Mouse (Mus musculus): ENCODE results near the gene Fxr1.

DNA sequence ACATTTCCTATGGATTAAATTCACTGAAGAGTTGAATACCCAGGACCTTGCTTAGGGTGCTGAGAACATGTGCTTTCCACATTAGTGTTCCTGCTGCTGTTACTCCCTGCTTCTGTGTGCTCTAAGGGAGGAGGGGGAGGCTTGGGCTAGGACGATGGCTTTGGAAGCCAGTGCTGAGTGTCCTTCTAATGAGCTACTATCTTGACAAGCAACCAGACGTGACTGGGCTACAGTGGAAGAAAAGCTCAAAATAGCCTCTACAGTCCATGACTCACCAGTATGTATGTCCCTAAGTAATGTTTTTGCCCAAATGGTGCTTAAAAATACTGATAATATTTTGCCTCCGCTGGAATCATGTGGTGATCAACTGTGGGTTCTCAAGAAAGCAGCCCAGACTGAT lies 87.9 kb downstream of the Fxr1 start:
- TF ChIP-seq CTCF (IDR thresholded peaks at IDR 0.05; ENCODE audit: low read depth, low read length): no peak
- no peak for TF ChIP-seq POLR2A (IDR thresholded peaks at IDR 0.05; ENCODE audit: insufficient read depth, low read length)
